Mouse (Mus musculus) neural tube, embryonic 11.5 days (tissue): ENCODE data around the gene Gm49388. TPM values are rescaled to one million over a fixed set of nuclear protein-coding genes. Genes with fewer than 3 reads are reported as not detected.

Experiments used
- ATAC-seq: fragments of 200-750 bp; cut with Nextera tagmentation; 2 replicates; pipeline ENCODE4 v1.8.0; 2017; ENCODE audit warnings: moderate number of reproducible peaks, mild to moderate bottlenecking, moderate TSS enrichment, moderate library complexity; ENCODE audit not compliant: insufficient read depth, low FRiP score, low TSS enrichment
- DNase-seq: peaks from one replicate; pipeline ENCODE4 v3.0.0-alpha.2; 2015; ENCODE audit warnings: low spot score
- H3K27ac ChIP-seq: fragments of 300-500 bp; sonication (generic); 2 replicates; pipeline ENCODE4 v1.5.1; 2014; ENCODE audit warnings: low read depth, mild to moderate bottlenecking, low read length
- H3K27me3 ChIP-seq: fragments of 300-500 bp; sonication (generic); 2 replicates; pipeline ENCODE4 v1.6.1; 2014; ENCODE audit warnings: mild to moderate bottlenecking, low read length, mixed read lengths; ENCODE audit not compliant: control insufficient read depth, insufficient read depth
- H3K36me3 ChIP-seq: fragments of 300-500 bp; sonication (generic); 2 replicates; pipeline ENCODE4 v1.6.1; 2014; ENCODE audit warnings: mild to moderate bottlenecking, low read length, moderate library complexity, mixed read lengths; ENCODE audit not compliant: control insufficient read depth, insufficient read depth
- H3K4me1 ChIP-seq: fragments of 300-500 bp; sonication (generic); 2 replicates; pipeline ENCODE4 v1.6.1; 2014; ENCODE audit warnings: low read length, mixed read lengths; ENCODE audit not compliant: control insufficient read depth, insufficient read depth
- H3K4me2 ChIP-seq: fragments of 300-500 bp; sonication (generic); 2 replicates; pipeline ENCODE4 v1.6.1; 2014; ENCODE audit warnings: low read depth, mild to moderate bottlenecking, moderate library complexity
- H3K4me3 ChIP-seq: fragments of 300-500 bp; sonication (generic); 2 replicates; pipeline ENCODE4 v1.5.1; 2014; ENCODE audit warnings: low read depth, low read length
- H3K9ac ChIP-seq: fragments of 300-500 bp; sonication (generic); 2 replicates; pipeline ENCODE4 v1.6.1; 2014; ENCODE audit warnings: mild to moderate bottlenecking, low read length
- H3K9me3 ChIP-seq: fragments of 300-500 bp; sonication (generic); 2 replicates; pipeline ENCODE4 v1.6.1; 2016; ENCODE audit warnings: low read length; ENCODE audit not compliant: control insufficient read depth
- WGBS: fragments of 180-500 bp; shearing (Covaris S2); extraction: QIAGEN DNeasy Blood & Tissue Kit; methylation state at CpG from one replicate; pipeline ENCODE4 v1.1.7; 2014; 5-methylcytosine and 5-hydroxymethylcytosine counted together
- polyA plus RNA-seq: library from polyadenylated mRNA; unstranded; fragments of >200 nt; fragmentation: Nextera tagmentation; extraction: Ambion mirVana; gene quantifications from 2 replicates; pipeline ENCODE4 v1.2.1, GENCODE M21; 2014

Gene Gm49388
- polyA plus RNA-seq, 1 experiment from 2014 or later: not detected

- 75% methylated on average over 9 of the region's 10 CpGs for WGBS
- DNase-seq: no peak
- Histone ChIP-seq H3K36me3 (no peaks in the 10 kb centered on the region), H3K4me1 (no peaks in the 10 kb centered on the region), H3K4me2 (no peak overlapping the region), H3K9ac (no peak overlapping the region), H3K27ac (no peak overlapping the region), H3K27me3 (no peaks in the 10 kb centered on the region), H3K4me3 (no peak overlapping the region), H3K9me3 (no peaks in the 10 kb centered on the region)
- no peak for ATAC-seq
Observed at GRCm38 (mm10) chr7:127810650-127811049, 25.2 kb downstream of the Gm49388 start.

GRCm38 (mm10) chr7:127811240-127811639, 25.8 kb downstream of the Gm49388 start:
- H3K4me3 ChIP-seq: no peak overlapping the region
- no peak overlapping the region for H3K27ac ChIP-seq
- H3K4me1 ChIP-seq: no peaks in the 10 kb centered on the region
- H3K36me3 ChIP-seq: no peaks in the 10 kb centered on the region
- DNase-seq (no peak), ATAC-seq (no peak)
- no peak overlapping the region for H3K9ac ChIP-seq
- H3K4me2 ChIP-seq: no peak overlapping the region
- 71% methylated on average over 4 of the region's 4 CpGs for WGBS
- H3K27me3 ChIP-seq: no peaks in the 10 kb centered on the region
- no peaks in the 10 kb centered on the region for H3K9me3 ChIP-seq

- Histone ChIP-seq H3K4me1 (no peaks in the 10 kb centered on the region), H3K9me3 (no peaks in the 10 kb centered on the region), H3K4me2 (no peak overlapping the region), H3K36me3 (no peaks in the 10 kb centered on the region), H3K27me3 (no peaks in the 10 kb centered on the region), H3K9ac (no peak overlapping the region), H3K27ac (no peak overlapping the region), H3K4me3 (no peak overlapping the region)
- no peak for DNase-seq
- ATAC-seq: no peak
- WGBS: 84% methylated on average over 3 of the region's 3 CpGs
Observed at GRCm38 (mm10) chr7:127812292-127812691, 26.9 kb downstream of the Gm49388 start.

- ATAC-seq (no peak), DNase-seq (no peak)
- H3K27me3 ChIP-seq: no peaks in the 10 kb centered on the region
- H3K36me3 ChIP-seq: no peaks in the 10 kb centered on the region
- no peak overlapping the region for H3K4me2 ChIP-seq
- no peaks in the 10 kb centered on the region for H3K4me1 ChIP-seq
- no peak overlapping the region for H3K27ac ChIP-seq
- no peak overlapping the region for H3K4me3 ChIP-seq
- no peaks in the 10 kb centered on the region for H3K9me3 ChIP-seq
- no peak overlapping the region for H3K9ac ChIP-seq
- 87% methylated on average over 4 of the region's 4 CpGs for WGBS
Observed at GRCm38 (mm10) chr7:127813821-127814220, 28.4 kb downstream of the Gm49388 start.

GRCm38 (mm10) chr7:127814241-127814921, 29.0 kb downstream of the Gm49388 start:
- H3K4me3 ChIP-seq: no peak overlapping the region
- H3K4me1 ChIP-seq: no peaks in the 10 kb centered on the region
- no peak overlapping the region for H3K9ac ChIP-seq
- H3K36me3 ChIP-seq: no peaks in the 10 kb centered on the region
- DNase-seq (no peak), ATAC-seq (no peak)
- no peaks in the 10 kb centered on the region for H3K27me3 ChIP-seq
- H3K27ac ChIP-seq: no peak overlapping the region
- no peak overlapping the region for H3K4me2 ChIP-seq
- WGBS: 83% methylated on average over 19 of the region's 19 CpGs
- H3K9me3 ChIP-seq: no peaks in the 10 kb centered on the region

- Histone ChIP-seq H3K4me2 (no peak overlapping the region), H3K4me1 (no peaks in the 10 kb centered on the region), H3K36me3 (no peaks in the 10 kb centered on the region), H3K27ac (no peak overlapping the region), H3K9me3 (no peaks in the 10 kb centered on the region), H3K9ac (no peak overlapping the region), H3K4me3 (no peak overlapping the region), H3K27me3 (no peaks in the 10 kb centered on the region)
- DNase-seq: no peak
- no peak for ATAC-seq
- 93% methylated on average over 15 of the region's 15 CpGs for WGBS
Observed at GRCm38 (mm10) chr7:127815116-127815665, 29.8 kb downstream of the Gm49388 start.

GRCm38 (mm10) chr7:127815954-127816821, 30.8 kb downstream of the Gm49388 start:
- Histone ChIP-seq H3K27ac (no peak overlapping the region), H3K4me3 (no peak overlapping the region), H3K36me3 (no peaks in the 10 kb centered on the region), H3K4me1 (no peaks in the 10 kb centered on the region), H3K9ac (peak overlapping the region; percentile 22; the same call in 1 of the 2 replicates), H3K9me3 (no peaks in the 10 kb centered on the region), H3K4me2 (no peak overlapping the region), H3K27me3 (no peaks in the 10 kb centered on the region)
- ATAC-seq (no peak), DNase-seq (no peak)
- 65% methylated on average over 15 of the region's 15 CpGs for WGBS

GRCm38 (mm10) chr7:127817053-127817452, 31.6 kb downstream of the Gm49388 start:
- no peaks in the 10 kb centered on the region for H3K27me3 ChIP-seq
- no peak overlapping the region for H3K4me3 ChIP-seq
- no peaks in the 10 kb centered on the region for H3K36me3 ChIP-seq
- H3K9ac ChIP-seq: no peak overlapping the region
- H3K4me1 ChIP-seq: no peaks in the 10 kb centered on the region
- no peak overlapping the region for H3K4me2 ChIP-seq
- no peak for ATAC-seq
- no peak for DNase-seq
- 82% methylated on average over 7 of the region's 7 CpGs for WGBS
- H3K27ac ChIP-seq: no peak overlapping the region
- no peaks in the 10 kb centered on the region for H3K9me3 ChIP-seq
